Mouse (Mus musculus): ENCODE data around the gene Ism2. TPM values are rescaled to one million over a fixed set of nuclear protein-coding genes. Genes with fewer than 3 reads are reported as not detected.
"Not testable (repeated sequence)": the region's sequence is repeated elsewhere in the genome, so short reads cannot be mapped to it uniquely, and the experiment has no call there.

The Ism2 gene
- polyA plus RNA-seq, 1 experiment from 2014 or later, result 0.79 TPM

DNA sequence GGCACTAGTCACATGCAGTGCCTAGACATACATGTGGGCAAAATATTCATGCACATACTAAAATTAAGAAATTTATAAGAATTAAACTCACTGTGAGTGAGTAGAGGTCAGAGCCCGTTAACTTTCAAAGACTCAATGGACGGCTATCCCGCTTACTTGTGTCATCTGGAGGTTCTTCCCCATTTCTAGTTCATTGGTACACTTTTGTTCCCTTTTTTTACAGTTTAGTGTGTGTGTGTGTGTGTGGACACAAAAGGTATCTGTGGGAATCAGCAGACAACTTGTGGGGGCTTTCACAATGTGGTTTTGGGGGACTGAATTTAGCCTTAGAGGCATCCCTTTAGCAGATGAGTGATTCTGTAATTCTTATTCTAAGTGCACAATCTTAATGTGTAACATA is 25.9 kb upstream of the Ism2 start:
- 88% methylated on average over 3 of the region's 3 CpGs for WGBS
- H3K27ac ChIP-seq, result no peak overlapping the region

GRCm38 (mm10) chr12:87319229-87319628 is 19.7 kb upstream of the Ism2 start:
- Histone ChIP-seq H3K4me3 (replicated peaks) (no peak overlapping the region), H3K9ac (replicated peaks) (no peak overlapping the region), H3K4me1 (replicated peaks) (no peaks in the 10 kb centered on the region), H3K9me3 (no peaks in the 10 kb centered on the region), H3K4me2 (replicated peaks) (no peak overlapping the region), H3K27ac (no peak overlapping the region), H3K27me3 (0 out of 2 replicates have a peak, but pooled peaks cover 4% of the 10 kb centered on the region), H3K36me3 (no peaks in the 10 kb centered on the region)
- 83% methylated on average over 3 of the region's 3 CpGs for WGBS
- ATAC-seq, result no peak

More for the DNA sequence above, 25.9 kb upstream of the Ism2 start:
- H3K9ac ChIP-seq (replicated peaks), result no peak overlapping the region
- no peak overlapping the region for H3K4me3 ChIP-seq (replicated peaks)
- no peaks in the 10 kb centered on the region for H3K9me3 ChIP-seq
- ATAC-seq, result no peak
- no peaks in the 10 kb centered on the region for H3K36me3 ChIP-seq
- peaks cover 21% of the 10 kb centered on the region for H3K4me1 ChIP-seq (replicated peaks)
- no peak overlapping the region for H3K4me2 ChIP-seq (replicated peaks)
- H3K27me3 ChIP-seq, result peaks cover 51% of the 10 kb centered on the region

DNA sequence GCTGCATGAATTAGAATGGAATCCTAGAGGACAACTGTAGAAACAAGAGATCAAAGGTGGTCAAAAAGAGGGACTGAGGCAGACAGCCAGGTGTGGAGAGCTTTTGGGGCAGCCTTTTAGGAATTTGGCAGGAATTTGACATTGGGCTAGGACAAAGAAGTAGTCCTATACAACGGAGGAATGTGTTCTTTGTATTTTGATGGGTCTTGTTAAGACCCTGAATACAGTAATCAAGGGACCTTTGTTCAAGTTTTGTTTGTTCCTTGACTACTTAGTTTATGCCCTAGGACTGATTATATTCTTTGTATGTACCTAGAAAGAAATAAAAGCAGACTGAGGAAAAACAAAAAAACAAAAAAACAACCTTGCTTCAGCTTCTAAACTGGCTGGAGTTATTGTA is 18.4 kb upstream of the Ism2 start:
- Histone ChIP-seq H3K9me3 (no peaks in the 10 kb centered on the region), H3K27ac (no peak overlapping the region), H3K4me3 (replicated peaks) (no peak overlapping the region), H3K4me2 (replicated peaks) (no peak overlapping the region), H3K9ac (replicated peaks) (no peak overlapping the region), H3K27me3 (no peaks in the 10 kb centered on the region), H3K4me1 (replicated peaks) (no peaks in the 10 kb centered on the region), H3K36me3 (no peaks in the 10 kb centered on the region)
- no peak for ATAC-seq
- WGBS, result 64% methylated on average over 1 of the region's 1 CpGs

DNA sequence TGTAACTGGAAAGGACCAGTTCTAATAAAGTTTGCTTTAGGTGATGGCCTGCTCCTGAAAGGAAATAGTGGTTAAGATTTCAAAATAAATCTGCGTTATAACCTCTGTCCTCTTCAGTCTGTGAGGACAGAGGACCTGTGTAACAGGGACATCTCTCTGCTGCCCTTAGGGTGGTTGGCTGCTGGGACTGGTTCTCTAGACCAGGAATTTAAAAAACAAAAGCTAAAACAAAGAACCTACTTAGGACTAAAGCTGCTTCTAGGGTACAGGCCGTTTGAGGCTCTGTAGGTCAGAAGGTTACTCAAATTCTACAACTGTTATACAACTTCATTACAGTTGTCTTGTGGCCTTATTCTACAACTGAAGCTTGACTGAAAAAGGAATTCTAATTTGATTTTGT is 13.6 kb upstream of the Ism2 start:
- H3K27me3 ChIP-seq, result no peaks in the 10 kb centered on the region
- 62% methylated on average over 2 of the region's 2 CpGs for WGBS
- H3K9ac ChIP-seq (replicated peaks), result no peak overlapping the region
- no peaks in the 10 kb centered on the region for H3K4me1 ChIP-seq (replicated peaks)
- H3K9me3 ChIP-seq, result no peaks in the 10 kb centered on the region
- no peak overlapping the region for H3K4me2 ChIP-seq (replicated peaks)
- no peak for ATAC-seq
- no peak overlapping the region for H3K27ac ChIP-seq
- H3K36me3 ChIP-seq, result peaks cover 33% of the 10 kb centered on the region
- H3K4me3 ChIP-seq (replicated peaks), result no peak overlapping the region

DNA sequence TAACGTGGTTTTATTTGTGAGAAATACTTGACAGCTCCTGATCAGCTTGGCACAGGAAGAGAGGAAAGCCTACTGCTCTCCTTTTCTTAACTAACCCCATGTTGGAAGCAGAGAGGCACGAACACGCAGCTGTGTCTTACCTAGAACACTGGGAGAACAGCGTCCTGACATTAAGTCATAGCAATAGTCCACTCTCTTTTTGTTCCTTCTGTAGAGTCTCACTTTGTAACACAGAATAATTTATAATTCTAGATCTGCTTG is 7.0 kb upstream of the Ism2 start:
- not testable (repeated sequence) for H3K4me3 ChIP-seq (replicated peaks); ATAC-seq; H3K4me1 ChIP-seq (replicated peaks); H3K9me3 ChIP-seq; H3K27me3 ChIP-seq; H3K4me2 ChIP-seq (replicated peaks); H3K9ac ChIP-seq (replicated peaks); H3K27ac ChIP-seq
- H3K36me3 ChIP-seq, result peaks cover 28% of the 10 kb centered on the region
- WGBS, result 67% methylated on average over 4 of the region's 4 CpGs

GRCm38 (mm10) chr12:87305767-87306583 is 6.5 kb upstream of the Ism2 start:
- H3K9ac ChIP-seq (replicated peaks), result no peak overlapping the region
- peaks cover 26% of the 10 kb centered on the region for H3K36me3 ChIP-seq
- no peak overlapping the region for H3K4me2 ChIP-seq (replicated peaks)
- H3K4me3 ChIP-seq (replicated peaks), result no peak overlapping the region
- H3K4me1 ChIP-seq (replicated peaks), result peaks cover 9% of the 10 kb centered on the region; the same call in 1 of the 2 replicates
- H3K27ac ChIP-seq, result no peak overlapping the region
- H3K9me3 ChIP-seq, result no peaks in the 10 kb centered on the region
- 33% methylated on average over 13 of the region's 13 CpGs for WGBS
- peaks cover 13% of the 10 kb centered on the region for H3K27me3 ChIP-seq
- peak; percentile 45; the same call in 1 of the 2 replicates for ATAC-seq

DNA sequence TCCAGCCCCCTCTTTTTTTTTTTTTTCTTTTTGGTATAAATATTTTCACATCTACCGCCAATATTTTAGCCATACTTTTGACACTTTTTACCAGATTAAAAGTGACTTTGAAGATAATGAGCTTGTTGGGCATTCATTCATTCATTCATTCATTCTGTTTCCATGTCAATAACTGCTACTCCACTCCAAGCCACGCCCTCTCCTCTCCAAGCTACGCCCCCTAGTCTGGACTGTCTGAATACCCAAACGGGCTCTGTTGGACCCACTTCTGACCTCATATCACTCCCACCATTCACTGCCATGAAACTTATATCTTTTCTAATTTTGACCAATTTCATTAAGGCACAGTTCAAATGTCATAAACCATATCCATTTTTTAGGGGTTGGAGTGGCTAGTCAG is 1.7 kb upstream of the Ism2 start:
- Histone ChIP-seq H3K9ac (replicated peaks) (no peak overlapping the region), H3K9me3 (no peaks in the 10 kb centered on the region), H3K4me1 (replicated peaks) (peaks cover 26% of the 10 kb centered on the region), H3K4me3 (replicated peaks) (no peak overlapping the region), H3K36me3 (no peaks in the 10 kb centered on the region), H3K27ac (no peak overlapping the region), H3K27me3 (peaks cover 41% of the 10 kb centered on the region), H3K4me2 (replicated peaks) (no peak overlapping the region)
- WGBS, result 47% methylated on average over 4 of the region's 4 CpGs
- ATAC-seq, result no peak

DNA sequence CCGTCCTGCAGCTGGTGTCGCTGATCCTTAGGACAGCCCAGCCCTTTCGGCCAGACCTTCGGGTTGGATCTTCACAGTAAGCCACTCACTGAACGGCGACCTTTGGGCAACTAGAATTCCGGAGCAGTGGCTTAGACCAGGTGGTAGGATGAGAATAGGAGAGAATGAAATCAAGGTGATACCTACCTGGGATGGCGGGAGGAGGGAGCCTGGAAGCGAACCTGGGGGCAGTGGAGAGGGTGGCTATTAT is 861 bp upstream of the Ism2 start:
- H3K9me3 ChIP-seq, result no peaks in the 10 kb centered on the region
- H3K27me3 ChIP-seq, result peaks cover 41% of the 10 kb centered on the region
- no peak overlapping the region for H3K27ac ChIP-seq
- H3K4me1 ChIP-seq (replicated peaks), result peaks cover 18% of the 10 kb centered on the region
- H3K4me3 ChIP-seq (replicated peaks), result peak overlapping the region; percentile 65
- WGBS, result under 1% methylated on average over 9 of the region's 9 CpGs
- peak overlapping the region; percentile 97 for H3K4me2 ChIP-seq (replicated peaks)
- peak; percentile 9; the same call in 1 of the 2 replicates for ATAC-seq
- no peaks in the 10 kb centered on the region for H3K36me3 ChIP-seq
- no peak overlapping the region; the same call in 1 of the 2 replicates for H3K9ac ChIP-seq (replicated peaks)

DNA sequence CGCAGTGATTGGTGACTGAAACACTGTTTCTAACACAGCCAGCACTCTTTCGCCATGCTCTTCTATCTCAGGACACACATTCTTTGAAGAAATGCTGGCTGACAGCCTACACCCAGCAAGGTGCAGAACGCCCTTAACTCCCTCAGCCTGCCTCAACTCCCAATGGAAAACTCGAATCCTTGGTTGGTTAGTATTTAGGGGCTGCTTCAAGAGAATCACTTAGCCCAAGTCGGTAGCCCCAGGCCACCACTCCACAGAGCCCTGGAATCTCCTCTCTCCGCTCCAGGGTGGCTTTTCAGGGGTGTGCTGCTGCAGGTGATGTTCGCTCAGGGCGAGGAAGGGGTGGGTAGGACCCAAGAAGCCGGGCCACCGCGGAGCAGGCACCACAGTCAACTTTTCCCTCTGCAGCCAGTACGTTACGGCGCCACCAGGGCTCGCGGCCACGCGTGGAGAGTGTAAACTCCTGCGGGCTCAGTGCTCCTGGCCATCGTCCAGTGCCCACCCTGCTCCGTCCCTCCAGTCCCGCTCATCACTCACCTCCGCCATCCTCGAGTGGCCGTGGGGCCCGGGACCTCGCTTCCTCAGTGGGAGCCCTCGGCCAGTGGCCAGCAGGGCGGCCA is 358 bp downstream of the Ism2 start:
- 8% methylated on average over 29 of the region's 29 CpGs for WGBS
- Histone ChIP-seq H3K9me3 (no peaks in the 10 kb centered on the region), H3K27me3 (peaks cover 41% of the 10 kb centered on the region), H3K27ac (no peak overlapping the region), H3K4me1 (replicated peaks) (peaks cover 17% of the 10 kb centered on the region), H3K4me3 (replicated peaks) (peak overlapping the region; percentile 65), H3K4me2 (replicated peaks) (peak overlapping the region; percentile 97), H3K36me3 (no peaks in the 10 kb centered on the region), H3K9ac (replicated peaks) (peak overlapping the region; percentile 71)
- peak; percentile 65; the same call in 1 of the 2 replicates for ATAC-seq

DNA sequence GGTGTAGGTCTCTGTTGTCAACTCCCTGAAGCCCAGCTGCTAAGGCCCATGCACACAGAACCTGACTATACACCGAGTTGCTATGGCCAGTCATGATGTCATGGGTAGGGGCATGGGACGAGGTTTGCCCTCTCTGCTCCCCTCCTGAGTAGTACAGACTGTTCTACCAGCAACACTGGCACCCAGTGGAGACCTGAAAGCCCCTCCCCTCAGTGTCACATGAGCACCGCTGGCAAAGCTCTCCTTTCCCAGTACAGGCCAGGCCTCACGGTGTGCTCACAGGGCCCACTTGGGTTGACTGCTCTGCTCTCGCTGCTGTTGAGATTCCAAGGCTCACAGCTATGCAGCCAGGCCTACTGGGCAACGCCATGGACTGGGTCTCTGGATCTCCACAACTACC is 5.6 kb downstream of the Ism2 start:
- Histone ChIP-seq H3K4me3 (replicated peaks) (no peak overlapping the region), H3K4me1 (replicated peaks) (no peaks in the 10 kb centered on the region), H3K27me3 (peaks cover 9% of the 10 kb centered on the region), H3K9ac (replicated peaks) (no peak overlapping the region), H3K27ac (no peak overlapping the region), H3K4me2 (replicated peaks) (no peak overlapping the region), H3K9me3 (no peaks in the 10 kb centered on the region), H3K36me3 (no peaks in the 10 kb centered on the region)
- 78% methylated on average over 6 of the region's 6 CpGs for WGBS
- ATAC-seq, result no peak

- Histone ChIP-seq H3K9ac (replicated peaks) (no peak overlapping the region), H3K36me3 (no peaks in the 10 kb centered on the region), H3K9me3 (no peaks in the 10 kb centered on the region), H3K4me1 (replicated peaks) (no peaks in the 10 kb centered on the region), H3K27ac (no peak overlapping the region), H3K4me3 (replicated peaks) (no peak overlapping the region), H3K27me3 (no peaks in the 10 kb centered on the region), H3K4me2 (replicated peaks) (no peak overlapping the region)
- ATAC-seq, result no peak
- WGBS, result 93% methylated on average over 5 of the region's 5 CpGs
Measured at GRCm38 (mm10) chr12:87289100-87289499, 10.4 kb downstream of the Ism2 start.

DNA sequence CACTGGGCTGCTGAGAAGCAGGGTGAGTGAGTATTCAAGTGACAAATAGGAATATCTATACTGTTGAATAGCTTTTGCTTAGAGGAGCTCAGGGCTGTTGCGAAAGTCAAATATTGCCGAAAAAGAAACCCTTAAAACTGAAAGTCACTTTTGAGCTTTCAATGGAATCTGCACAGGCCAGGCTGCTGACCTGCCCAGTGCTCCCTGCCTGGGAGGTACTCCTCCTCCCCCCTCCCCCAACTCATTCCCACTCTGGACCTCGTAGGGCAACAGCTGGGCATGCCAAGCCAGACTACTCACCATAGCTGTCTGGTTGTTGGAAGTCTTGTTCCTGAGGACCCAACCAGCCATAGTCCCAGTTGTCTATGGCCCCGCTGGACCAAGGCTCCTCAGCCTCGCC is 14.8 kb downstream of the Ism2 start:
- H3K9ac ChIP-seq (replicated peaks), result no peak overlapping the region
- WGBS, result 94% methylated on average over 5 of the region's 5 CpGs
- no peaks in the 10 kb centered on the region for H3K4me1 ChIP-seq (replicated peaks)
- no peaks in the 10 kb centered on the region for H3K36me3 ChIP-seq
- no peak overlapping the region for H3K27ac ChIP-seq
- H3K9me3 ChIP-seq, result no peaks in the 10 kb centered on the region
- ATAC-seq, result no peak
- H3K4me2 ChIP-seq (replicated peaks), result no peak overlapping the region
- no peak overlapping the region for H3K4me3 ChIP-seq (replicated peaks)
- no peaks in the 10 kb centered on the region for H3K27me3 ChIP-seq

GRCm38 (mm10) chr12:87284268-87284667 is 15.2 kb downstream of the Ism2 start:
- ATAC-seq, result no peak
- Histone ChIP-seq H3K9ac (replicated peaks) (no peak overlapping the region), H3K4me2 (replicated peaks) (no peak overlapping the region), H3K9me3 (no peaks in the 10 kb centered on the region), H3K4me1 (replicated peaks) (no peaks in the 10 kb centered on the region), H3K27ac (no peak overlapping the region), H3K4me3 (replicated peaks) (no peak overlapping the region), H3K36me3 (no peaks in the 10 kb centered on the region), H3K27me3 (no peaks in the 10 kb centered on the region)
- WGBS, result 81% methylated on average over 4 of the region's 4 CpGs

Measured in midbrain, embryonic 13.5 days (tissue).